ENCODE assay signal across 8 mouse cellular contexts in genomic region chr5:148264819-148265707, GRCm38 (mm10).
DNase-seq lines count a peak whose midpoint lies in the region; ATAC-seq and TF ChIP-seq lines count a peak whose summit lies in the region.

No protein-coding gene starts in this region.

- ATAC-seq in kidney, embryonic 16.5 days (ENCODE audit: low FRiP score, low TSS enrichment): peak; percentile 51; the same call in 1 of the 2 replicates
- peak; percentile 29; the same call in 1 of the 2 replicates for ATAC-seq in heart, embryonic 13.5 days (ENCODE audit: extremely low read depth, insufficient number of reproducible peaks, low FRiP score, low TSS enrichment)

- no peak for TF ChIP-seq POLR2A in lung, adult 2 months (IDR thresholded peaks at IDR 0.05; ENCODE audit: borderline replicate concordance, extremely low read depth, low read depth, low read length)

- H3K4me2 ChIP-seq in kidney, embryonic 16.5 days (replicated peaks; ENCODE audit: low read depth, low read length): peak overlapping the region; percentile 79
- H3K4me2 ChIP-seq in heart, embryonic 13.5 days: peak overlapping the region; percentile 78

- WGBS in kidney, embryonic 16.5 days: under 1% methylated on average over 32 of the region's 32 CpGs
- under 1% methylated on average over 31 of the region's 32 CpGs for WGBS in heart, embryonic 13.5 days
- WGBS in lung, adult 2 months: 2% methylated on average over 31 of the region's 32 CpGs

- no peak for TF ChIP-seq CTCF in lung, adult 2 months (IDR thresholded peaks at IDR 0.05; ENCODE audit: insufficient read depth, low read length)

- H3K36me3 ChIP-seq in kidney, embryonic 16.5 days (ENCODE audit: insufficient read depth, low read length): no peaks in the 10 kb centered on the region
- peaks cover 6% of the 10 kb centered on the region; the same call in 1 of the 2 replicates for H3K36me3 ChIP-seq in heart, embryonic 13.5 days

- 0 out of 2 replicates have a peak, but pooled peaks cover 3% of the 10 kb centered on the region for H3K4me1 ChIP-seq in kidney, embryonic 16.5 days (ENCODE audit: insufficient read depth, low read length)
- peaks cover 23% of the 10 kb centered on the region for H3K4me1 ChIP-seq in heart, embryonic 13.5 days
- H3K4me1 ChIP-seq in lung, adult 2 months (ENCODE audit: control insufficient read depth, insufficient read depth, low read length): peaks cover 6% of the 10 kb centered on the region; the same call in 1 of the 2 replicates

- no peaks in the 10 kb centered on the region for H3K9me3 ChIP-seq in kidney, embryonic 16.5 days (ENCODE audit: low read length)
- 0 out of 2 replicates have a peak, but pooled peaks cover 2% of the 10 kb centered on the region for H3K9me3 ChIP-seq in heart, embryonic 13.5 days

- H3K27me3 ChIP-seq in kidney, embryonic 16.5 days (ENCODE audit: insufficient read depth, low read length): peaks cover 9% of the 10 kb centered on the region; the same call in 1 of the 2 replicates
- H3K27me3 ChIP-seq in heart, embryonic 13.5 days (replicated peaks): 0 out of 2 replicates have a peak, but pooled peaks cover 3% of the 10 kb centered on the region

- peak overlapping the region; percentile 39 for H3K9ac ChIP-seq in kidney, embryonic 16.5 days (replicated peaks; ENCODE audit: low read length)
- H3K9ac ChIP-seq in heart, embryonic 13.5 days: peak overlapping the region; percentile 89

- peak overlapping the region; percentile 52 for H3K4me3 ChIP-seq in kidney, embryonic 16.5 days (ENCODE audit: low read length)
- peak overlapping the region; percentile 75 for H3K4me3 ChIP-seq in heart, embryonic 13.5 days
- peak overlapping the region; percentile 57 for H3K4me3 ChIP-seq in lung, adult 2 months (replicated peaks; ENCODE audit: extremely low read depth, low read depth, low read length)

- DNase-seq in kidney, adult 11 months: no peak
- DNase-seq in embryo, embryonic 11 days: peak; percentile 74
- DNase-seq in layer of hippocampus, adult 9-11 months: peak; percentile 77
- peak; percentile 14 for DNase-seq in lung, adult 2 months
- peak; percentile 81 for DNase-seq in right cerebral cortex, adult 18-20 months
- DNase-seq in gastrocnemius, postnatal 10 days: no peak

- H3K27ac ChIP-seq in kidney, embryonic 16.5 days (ENCODE audit: low read length): no peak overlapping the region
- H3K27ac ChIP-seq in heart, embryonic 13.5 days (replicated peaks): peak overlapping the region; percentile 96

Comparison
In these comparisons a context has a peak if more than half of its experiments do, and no peak if none do; other contexts are left out.
1. DNase-seq: peak in embryo, embryonic 11 days (single experiment), layer of hippocampus, adult 9-11 months (single experiment), lung, adult 2 months (single experiment) and right cerebral cortex, adult 18-20 months (single experiment); none in kidney, adult 11 months (single experiment) and gastrocnemius, postnatal 10 days (single experiment).
2. Peak in every context shown above with its lines, with median percentiles within 50 percentile points of each other: H3K4me3 ChIP-seq.